Mouse (Mus musculus): ENCODE results near the gene Polr3a. TPM values are rescaled to one million over a fixed set of nuclear protein-coding genes. Genes with fewer than 3 reads are reported as not detected.

Gene Polr3a
- polyA plus RNA-seq (2011; ENCODE audit: insufficient read length, low read depth, missing spikeins), result 17.5 and 17.6 TPM in 2 replicates

GRCm38 (mm10) chr14:24486773-24487227 lies at the start of gene Polr3a, which contains the start of gene Rps24:
Polr3a (minus strand) TSS chr14:24487058.
Rps24 (plus strand) TSS chr14:24487125.
- Histone ChIP-seq H3K27ac (ENCODE audit: insufficient read depth, low read length) (0 out of 2 replicates have a peak within 1 kb of the TSS, but pooled peaks have one; percentile 22), H3K4me3 (ENCODE audit: insufficient read depth, low read length) (peak within 1 kb of the TSS; percentile 96), H3K4me1 (ENCODE audit: control insufficient read depth, insufficient read depth, low read length) (peaks cover 5% of the 10 kb centered on the region; the same call in 1 of the 2 replicates)
- peak; percentile 55 for TF ChIP-seq CTCF (IDR thresholded peaks at IDR 0.05; ENCODE audit: borderline replicate concordance, insufficient read depth, low read length)
- TF ChIP-seq POLR2A (IDR thresholded peaks at IDR 0.05; ENCODE audit: low read depth, low read length), result peak; percentile 64

- Histone ChIP-seq H3K4me3 (ENCODE audit: insufficient read depth, low read length) (no peak overlapping the region), H3K27ac (ENCODE audit: insufficient read depth, low read length) (no peak overlapping the region), H3K4me1 (ENCODE audit: control insufficient read depth, insufficient read depth, low read length) (no peaks in the 10 kb centered on the region)
- TF ChIP-seq POLR2A (IDR thresholded peaks at IDR 0.05; ENCODE audit: low read depth, low read length) (no peak), CTCF (IDR thresholded peaks at IDR 0.05; ENCODE audit: borderline replicate concordance, insufficient read depth, low read length) (no peak)
Measured at GRCm38 (mm10) chr14:24534865-24535545, 48.1 kb upstream of the Polr3a start.

GRCm38 (mm10) chr14:24530228-24530627 lies 43.4 kb upstream of the Polr3a start:
- Histone ChIP-seq H3K27ac (ENCODE audit: insufficient read depth, low read length) (no peak overlapping the region), H3K4me3 (ENCODE audit: insufficient read depth, low read length) (no peak overlapping the region), H3K4me1 (ENCODE audit: control insufficient read depth, insufficient read depth, low read length) (no peaks in the 10 kb centered on the region)
- TF ChIP-seq CTCF (IDR thresholded peaks at IDR 0.05; ENCODE audit: borderline replicate concordance, insufficient read depth, low read length) (no peak), POLR2A (IDR thresholded peaks at IDR 0.05; ENCODE audit: low read depth, low read length) (no peak)

- Histone ChIP-seq H3K27ac (ENCODE audit: insufficient read depth, low read length) (no peak overlapping the region), H3K4me1 (ENCODE audit: control insufficient read depth, insufficient read depth, low read length) (no peaks in the 10 kb centered on the region), H3K4me3 (ENCODE audit: insufficient read depth, low read length) (no peak overlapping the region)
- TF ChIP-seq POLR2A (IDR thresholded peaks at IDR 0.05; ENCODE audit: low read depth, low read length) (no peak), CTCF (IDR thresholded peaks at IDR 0.05; ENCODE audit: borderline replicate concordance, insufficient read depth, low read length) (no peak)
Measured at GRCm38 (mm10) chr14:24526440-24526839, 39.6 kb upstream of the Polr3a start.

GRCm38 (mm10) chr14:24525677-24526415 lies 39.0 kb upstream of the Polr3a start:
- Histone ChIP-seq H3K27ac (ENCODE audit: insufficient read depth, low read length) (no peak overlapping the region), H3K4me3 (ENCODE audit: insufficient read depth, low read length) (no peak overlapping the region), H3K4me1 (ENCODE audit: control insufficient read depth, insufficient read depth, low read length) (no peaks in the 10 kb centered on the region)
- TF ChIP-seq POLR2A (IDR thresholded peaks at IDR 0.05; ENCODE audit: low read depth, low read length) (no peak), CTCF (IDR thresholded peaks at IDR 0.05; ENCODE audit: borderline replicate concordance, insufficient read depth, low read length) (no peak)

GRCm38 (mm10) chr14:24525137-24525536 lies 38.3 kb upstream of the Polr3a start:
- no peak overlapping the region for H3K27ac ChIP-seq (ENCODE audit: insufficient read depth, low read length)
- H3K4me1 ChIP-seq (ENCODE audit: control insufficient read depth, insufficient read depth, low read length), result no peaks in the 10 kb centered on the region
- no peak overlapping the region for H3K4me3 ChIP-seq (ENCODE audit: insufficient read depth, low read length)

GRCm38 (mm10) chr14:24521597-24521996 lies 34.7 kb upstream of the Polr3a start:
- Histone ChIP-seq H3K4me3 (ENCODE audit: insufficient read depth, low read length) (no peak overlapping the region), H3K27ac (ENCODE audit: insufficient read depth, low read length) (no peak overlapping the region), H3K4me1 (ENCODE audit: control insufficient read depth, insufficient read depth, low read length) (no peaks in the 10 kb centered on the region)
- TF ChIP-seq CTCF (IDR thresholded peaks at IDR 0.05; ENCODE audit: borderline replicate concordance, insufficient read depth, low read length) (no peak), POLR2A (IDR thresholded peaks at IDR 0.05; ENCODE audit: low read depth, low read length) (no peak)

More at GRCm38 (mm10) chr14:24525137-24525536, 38.3 kb upstream of the Polr3a start:
- no peak for TF ChIP-seq CTCF (IDR thresholded peaks at IDR 0.05; ENCODE audit: borderline replicate concordance, insufficient read depth, low read length)
- TF ChIP-seq POLR2A (IDR thresholded peaks at IDR 0.05; ENCODE audit: low read depth, low read length), result no peak

- TF ChIP-seq POLR2A (IDR thresholded peaks at IDR 0.05; ENCODE audit: low read depth, low read length), result no peak
- TF ChIP-seq CTCF (IDR thresholded peaks at IDR 0.05; ENCODE audit: borderline replicate concordance, insufficient read depth, low read length), result no peak
Measured at GRCm38 (mm10) chr14:24512527-24513161, 25.8 kb upstream of the Polr3a start.

GRCm38 (mm10) chr14:24510679-24511078 lies 23.8 kb upstream of the Polr3a start:
- Histone ChIP-seq H3K27ac (ENCODE audit: insufficient read depth, low read length) (no peak overlapping the region), H3K4me1 (ENCODE audit: control insufficient read depth, insufficient read depth, low read length) (no peaks in the 10 kb centered on the region), H3K4me3 (ENCODE audit: insufficient read depth, low read length) (no peak overlapping the region)
- TF ChIP-seq CTCF (IDR thresholded peaks at IDR 0.05; ENCODE audit: borderline replicate concordance, insufficient read depth, low read length) (no peak), POLR2A (IDR thresholded peaks at IDR 0.05; ENCODE audit: low read depth, low read length) (no peak)

More at GRCm38 (mm10) chr14:24512527-24513161, 25.8 kb upstream of the Polr3a start:
- Histone ChIP-seq H3K4me1 (ENCODE audit: control insufficient read depth, insufficient read depth, low read length) (no peaks in the 10 kb centered on the region), H3K27ac (ENCODE audit: insufficient read depth, low read length) (no peak overlapping the region), H3K4me3 (ENCODE audit: insufficient read depth, low read length) (no peak overlapping the region)

Data from embryonic fibroblast, embryonic 13.5 days (primary cell).